Mouse (Mus musculus): Measurements from ENCODE around the gene Tnk2.
"Not testable (repeated sequence)": the region's sequence is repeated elsewhere in the genome, so short reads cannot be mapped to it uniquely, and the experiment has no call there.

The Tnk2 gene

DNA sequence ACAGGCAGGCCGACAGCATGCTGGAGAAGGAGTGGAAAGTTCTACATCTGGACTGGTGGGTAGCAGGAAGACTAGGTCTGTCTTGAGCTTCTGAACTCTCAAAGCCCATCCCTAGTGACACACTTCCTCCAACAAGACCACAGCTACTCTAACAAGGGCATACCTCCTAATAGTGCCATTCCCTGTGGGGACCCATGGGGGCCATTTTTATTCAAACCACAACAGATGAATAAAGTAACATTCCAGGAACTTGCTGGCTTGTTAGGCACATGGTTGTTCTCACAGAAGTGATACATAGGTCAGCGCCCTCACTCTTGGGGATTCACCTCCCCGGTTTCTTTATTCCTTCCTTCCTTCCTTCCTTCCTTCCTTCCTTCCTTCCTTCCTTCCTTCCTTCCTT lies 7.3 kb upstream of the Tnk2 start:
- DNase-seq (ENCODE audit: low read depth) = no peak

DNA sequence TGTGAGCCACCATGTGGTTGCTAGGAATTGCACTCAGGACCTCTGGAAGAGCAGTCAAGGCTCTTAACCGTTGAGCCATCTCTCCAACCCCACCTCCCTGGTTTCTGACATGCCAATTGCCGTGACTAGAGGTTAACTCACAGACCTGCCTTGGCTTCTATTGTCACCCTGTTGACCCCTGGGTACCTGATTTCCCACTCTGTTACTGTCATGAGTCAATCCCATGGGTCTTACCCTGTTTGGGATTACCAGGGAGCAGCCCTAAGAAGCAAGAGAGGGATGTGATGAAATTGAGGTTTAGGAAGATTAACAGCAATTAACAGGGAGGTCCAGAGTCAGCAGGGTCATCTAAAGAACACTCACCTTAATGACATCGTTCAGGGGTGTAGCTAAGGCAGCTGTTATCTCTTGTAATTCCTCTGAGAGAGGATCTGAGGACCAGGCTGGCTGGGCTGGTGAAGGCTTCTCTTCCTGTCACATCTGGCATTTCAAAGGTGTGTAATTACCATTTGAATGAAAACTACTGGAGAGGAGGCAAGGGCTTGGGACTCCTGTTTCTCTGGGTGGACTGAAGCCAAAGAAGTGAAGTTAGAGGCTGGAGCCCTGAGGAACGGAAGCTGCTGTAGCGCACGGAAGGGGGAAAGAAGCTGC lies 6.7 kb upstream of the Tnk2 start:
- no peak for DNase-seq (ENCODE audit: low read depth)

DNA sequence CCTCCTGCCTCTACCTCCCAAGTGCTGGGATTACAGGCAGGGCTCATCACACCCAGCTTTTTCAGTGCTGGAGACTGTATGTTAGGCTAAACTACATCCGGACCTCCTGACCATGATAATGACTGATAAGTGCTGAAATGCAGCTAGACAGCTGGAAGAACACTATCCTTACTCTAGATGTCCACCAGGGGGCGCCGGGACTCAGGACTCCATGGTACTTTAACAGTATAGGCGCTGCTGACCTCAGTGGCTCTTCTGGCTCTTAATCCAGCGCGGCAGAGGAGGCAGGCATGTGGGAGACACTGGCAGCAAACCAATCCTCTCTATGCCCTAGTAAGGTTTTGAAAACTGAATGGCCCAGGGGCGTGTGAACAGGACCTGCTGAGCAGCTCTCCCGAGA lies 5.2 kb upstream of the Tnk2 start:
- peak; percentile 94 for DNase-seq (ENCODE audit: low read depth)

DNA sequence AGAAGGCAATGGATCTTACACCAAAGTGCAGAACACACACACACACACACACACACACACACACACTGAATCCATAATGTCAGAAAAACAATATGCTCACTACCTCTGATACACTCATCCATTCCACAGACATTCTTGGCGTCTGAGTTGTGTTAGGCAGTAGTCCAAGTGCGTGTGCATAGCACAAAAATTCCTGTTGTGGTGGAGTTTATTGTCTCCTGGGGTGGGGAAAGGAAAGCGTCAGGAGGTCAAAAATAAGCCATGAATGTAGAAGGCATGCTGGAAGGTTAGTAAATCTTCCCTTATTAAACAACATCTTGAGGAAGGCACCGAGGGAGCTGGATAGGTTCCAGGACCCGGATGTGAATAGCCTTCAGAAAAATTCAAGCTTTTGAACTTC lies 3.6 kb upstream of the Tnk2 start:
- no peak for DNase-seq (ENCODE audit: low read depth)

DNA sequence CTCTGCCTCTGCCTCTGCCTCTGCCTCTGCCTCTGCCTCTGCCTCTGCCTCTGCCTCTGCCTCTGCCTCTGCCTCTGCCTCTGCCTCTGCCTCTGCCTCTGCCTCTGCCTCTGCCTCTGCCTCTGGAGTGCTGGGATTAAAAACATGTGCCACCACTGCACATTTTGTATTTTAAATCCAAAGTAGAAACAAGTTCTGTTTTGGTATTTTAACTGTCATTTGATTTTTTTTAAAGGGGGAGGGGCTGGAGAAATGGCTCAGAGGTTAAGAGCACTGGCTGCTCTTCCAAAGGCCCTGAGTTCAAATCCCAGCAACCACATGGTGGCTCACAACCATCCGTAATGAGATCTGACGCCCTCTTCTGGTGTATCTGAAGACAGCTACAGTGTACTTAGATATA lies 3.0 kb upstream of the Tnk2 start:
- not testable (repeated sequence) for DNase-seq (ENCODE audit: low read depth)

DNA sequence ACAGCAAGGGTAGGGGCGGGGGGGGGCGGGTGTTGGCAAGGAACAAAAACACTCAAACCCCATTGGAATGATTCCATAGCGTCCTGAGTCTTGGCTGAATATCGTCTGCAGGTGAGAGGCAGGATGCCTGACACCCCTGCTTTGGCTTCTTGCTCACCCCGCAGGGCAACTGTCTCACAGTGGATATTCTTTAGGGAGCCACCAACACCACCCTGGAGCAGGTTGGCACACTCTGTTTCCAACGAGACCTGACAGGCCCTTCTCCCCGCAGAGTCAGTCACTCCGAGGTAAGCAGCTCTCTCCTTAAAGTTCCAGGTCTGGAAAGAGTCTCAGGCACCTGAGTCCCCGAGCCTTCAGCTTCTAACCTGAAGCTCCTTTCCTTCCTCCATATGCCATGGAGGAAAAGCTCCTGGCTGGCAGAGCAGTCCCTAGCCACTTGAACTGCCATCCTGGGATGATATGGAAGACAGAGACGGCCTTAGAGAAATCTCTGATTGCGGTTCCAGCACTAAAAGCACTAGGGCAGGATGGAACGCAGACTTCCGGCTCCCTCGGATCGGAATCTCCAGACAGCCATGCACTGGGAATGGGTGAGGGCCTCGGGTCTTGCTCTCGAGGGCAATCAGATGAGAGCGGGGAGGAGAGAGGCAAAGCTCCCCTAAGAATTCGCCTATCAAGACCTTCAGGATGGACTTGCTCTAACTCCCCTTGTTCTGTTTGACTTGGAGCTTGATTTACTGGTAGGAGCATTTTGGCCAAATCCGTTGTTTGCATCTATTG lies 2.0 kb upstream of the Tnk2 start:
- DNase-seq (ENCODE audit: low read depth) = no peak

DNA sequence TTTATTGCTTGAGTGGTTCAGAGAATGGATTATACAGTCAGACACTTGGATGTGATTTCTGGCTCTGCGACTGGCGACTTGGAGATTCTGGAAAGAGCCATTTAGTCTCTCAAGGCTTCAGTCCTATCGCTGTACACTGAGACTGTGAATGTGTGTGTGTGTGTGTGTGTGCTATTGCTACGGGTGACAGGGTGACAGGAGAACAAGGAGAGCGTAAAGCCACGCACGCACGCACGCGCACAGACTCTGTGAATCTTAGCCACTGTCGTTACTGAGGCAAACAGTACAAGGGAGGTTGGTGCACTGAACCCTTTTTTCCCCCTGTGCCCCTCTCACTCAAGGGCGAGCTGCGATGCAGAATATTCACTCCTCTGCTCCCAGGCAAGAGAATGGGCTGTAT lies 1.4 kb upstream of the Tnk2 start:
- DNase-seq (ENCODE audit: low read depth) = no peak

DNA sequence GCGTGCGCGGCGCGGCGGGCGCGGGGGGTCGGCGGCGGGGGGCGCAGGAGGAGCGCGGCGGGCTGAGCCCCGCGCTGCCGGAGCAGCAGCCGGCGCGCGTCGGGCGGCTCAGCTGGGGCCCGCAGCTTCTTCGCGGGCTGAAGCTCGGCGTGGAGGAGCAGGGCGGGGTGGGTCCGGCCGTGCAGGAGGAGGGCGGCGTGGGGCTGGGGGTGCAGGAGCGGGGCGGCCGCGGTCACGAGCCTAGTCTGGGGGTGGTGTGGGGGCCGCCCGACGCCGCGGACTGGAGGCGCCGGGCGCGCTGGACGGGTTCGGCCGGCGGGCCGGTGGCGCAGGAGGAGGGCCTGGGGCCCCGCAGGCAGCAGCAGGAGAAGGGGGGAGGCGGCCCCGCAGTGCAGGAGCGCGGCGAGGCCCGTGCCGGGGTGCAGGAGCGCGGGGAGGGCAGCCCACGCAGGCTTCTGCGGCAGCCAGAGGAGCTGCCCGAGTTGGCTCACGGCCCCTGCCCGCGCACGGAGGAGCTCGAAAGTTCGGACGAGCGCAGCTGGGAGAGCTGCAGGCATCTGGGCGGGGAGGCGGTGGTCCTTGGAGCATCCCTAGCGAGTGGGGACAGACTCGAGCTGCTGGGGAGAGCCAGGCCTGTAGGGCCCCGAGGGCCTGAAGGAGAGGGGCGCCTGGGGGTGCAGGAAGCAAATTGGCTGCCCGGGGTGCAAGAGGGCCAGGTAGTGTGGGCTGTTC lies 561 bp downstream of the Tnk2 start:
- peak; percentile 60 for DNase-seq (ENCODE audit: low read depth)

DNA sequence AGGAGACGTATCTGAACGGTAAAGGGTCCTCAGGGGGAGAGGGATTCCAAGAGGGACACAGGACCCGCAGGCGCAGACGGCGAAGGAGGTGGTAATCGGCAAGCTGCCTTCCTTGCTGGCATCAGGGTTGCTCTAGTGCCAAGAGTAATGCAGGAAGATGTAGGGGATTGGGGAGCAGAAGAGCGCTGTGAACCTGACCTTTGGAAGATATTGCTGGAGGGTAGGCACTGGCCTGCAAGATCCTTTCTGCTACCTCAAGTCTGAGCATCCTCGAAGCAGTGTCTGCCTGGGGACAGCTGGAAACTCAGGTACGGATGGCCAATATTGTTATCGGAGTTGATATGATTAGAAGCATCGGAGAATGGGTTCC lies 1.1 kb downstream of the Tnk2 start:
- no peak for DNase-seq (ENCODE audit: low read depth)

DNA sequence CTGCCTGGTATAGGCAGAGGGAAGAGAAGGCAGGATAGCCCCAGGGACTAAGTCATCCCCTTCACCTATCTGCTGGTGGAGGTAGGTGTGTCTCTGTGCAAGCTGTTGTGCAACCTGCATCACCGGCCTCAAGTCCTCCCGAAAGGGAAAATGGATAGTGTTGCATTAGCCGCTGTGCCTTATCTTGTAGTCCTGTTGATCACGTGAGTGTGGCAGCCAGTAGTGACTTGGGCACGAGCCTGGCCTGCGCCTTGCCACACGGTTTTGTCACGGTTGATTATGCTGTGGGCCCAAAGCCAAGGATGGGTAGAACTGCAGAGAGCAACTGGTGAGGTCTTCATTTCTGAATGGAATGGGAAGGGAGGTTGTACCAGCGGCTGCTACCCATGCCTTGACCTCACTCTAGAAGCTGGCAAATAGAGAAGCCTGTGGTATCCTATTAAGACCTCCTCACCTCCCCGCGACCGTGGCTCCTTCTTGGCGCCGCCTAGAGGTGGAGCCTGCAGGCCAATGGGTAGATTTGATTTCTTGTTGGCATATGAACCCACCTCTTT lies 1.8 kb downstream of the Tnk2 start:
- DNase-seq (ENCODE audit: low read depth) = peak; percentile 83

DNA sequence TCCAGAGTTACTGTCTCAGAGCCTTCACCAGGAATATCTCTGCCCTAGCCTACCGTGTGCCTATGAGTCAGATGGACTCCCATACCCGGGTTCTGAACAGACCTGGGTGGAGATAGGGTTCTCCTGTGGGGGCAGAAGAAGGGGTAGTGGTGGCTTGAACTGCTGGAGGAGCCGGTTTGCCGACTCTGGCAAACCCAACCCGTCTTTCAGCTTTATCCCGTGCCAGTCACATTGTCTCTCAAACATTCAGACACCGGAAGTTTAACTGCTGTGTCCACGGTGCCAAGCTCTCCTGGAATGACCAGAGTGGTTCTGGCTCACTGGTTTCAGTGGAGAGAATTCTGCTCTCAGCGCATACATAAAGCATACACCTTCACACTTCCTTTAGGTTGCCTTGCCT lies 2.3 kb downstream of the Tnk2 start:
- no peak for DNase-seq (ENCODE audit: low read depth)

DNA sequence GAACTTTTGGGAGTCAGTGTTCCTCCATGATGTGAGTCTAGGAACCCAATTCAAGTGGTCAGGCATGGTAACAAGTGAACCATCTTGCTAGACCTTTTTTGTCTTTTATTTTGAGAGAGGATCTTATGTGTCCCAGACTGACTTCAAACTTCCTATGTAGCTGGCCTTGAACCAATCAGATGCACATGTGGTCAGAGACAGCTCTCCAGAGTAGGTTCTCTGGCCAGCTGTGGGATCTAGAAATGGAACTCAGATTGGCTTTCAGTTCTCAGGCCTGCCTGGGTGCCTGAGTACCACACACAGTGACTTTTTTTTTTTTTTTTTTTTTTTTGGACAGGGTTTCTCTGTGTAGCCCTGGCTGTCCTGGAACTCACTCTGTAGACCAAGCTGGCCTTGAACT lies 4.0 kb downstream of the Tnk2 start:
- DNase-seq (ENCODE audit: low read depth) = no peak

DNA sequence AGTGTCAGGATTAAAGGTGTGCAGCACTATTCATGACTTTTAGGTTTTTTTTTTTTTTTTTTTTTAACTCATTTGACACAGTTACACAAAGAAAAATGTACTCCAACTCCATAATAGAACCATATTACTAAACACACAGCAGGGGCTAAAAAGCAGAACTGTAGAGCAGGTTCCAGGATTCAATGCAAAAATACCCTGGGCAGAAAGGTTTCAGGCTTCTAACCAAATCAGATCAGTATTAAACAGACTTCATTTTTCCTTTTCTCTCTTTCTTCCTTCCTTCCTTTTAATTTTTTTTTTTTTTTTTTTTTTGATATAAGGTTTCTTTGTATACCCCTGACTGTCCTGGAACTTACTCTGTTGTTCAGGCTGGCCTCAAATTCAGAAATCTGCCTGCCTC lies 6.8 kb downstream of the Tnk2 start:
- DNase-seq (ENCODE audit: low read depth) = no peak

DNA sequence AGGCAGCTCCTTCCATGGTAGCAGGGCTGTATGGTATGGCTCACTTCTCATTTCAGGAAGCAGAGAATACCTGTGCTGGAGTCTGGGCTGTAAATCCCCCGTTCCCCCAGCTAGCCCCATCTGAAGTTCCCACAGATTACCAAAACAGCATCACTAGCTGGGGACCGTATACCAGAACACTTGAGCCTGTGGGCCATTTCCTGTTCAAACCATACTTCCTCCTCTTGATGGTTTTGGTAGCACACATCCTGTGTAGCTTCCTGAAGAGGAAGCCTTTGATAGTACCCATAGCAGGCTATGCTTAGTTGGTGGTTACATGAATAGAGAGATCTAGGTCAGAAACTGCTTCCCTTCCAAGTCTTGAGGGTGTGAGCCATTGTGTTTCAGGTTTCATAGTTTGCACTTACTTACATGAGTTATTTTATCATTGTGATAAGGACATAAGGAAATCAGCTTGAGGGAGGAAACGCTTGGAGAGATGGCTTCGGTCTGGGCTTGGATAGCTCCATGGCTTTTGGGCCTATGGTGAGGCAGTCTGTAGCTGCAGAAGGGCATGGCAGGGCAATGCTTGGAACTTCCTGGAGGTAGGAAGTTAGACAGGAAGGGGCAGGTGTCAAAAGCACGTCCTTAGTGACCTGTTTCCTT lies 7.4 kb downstream of the Tnk2 start:
- DNase-seq (ENCODE audit: low read depth) = peak; percentile 91

DNA sequence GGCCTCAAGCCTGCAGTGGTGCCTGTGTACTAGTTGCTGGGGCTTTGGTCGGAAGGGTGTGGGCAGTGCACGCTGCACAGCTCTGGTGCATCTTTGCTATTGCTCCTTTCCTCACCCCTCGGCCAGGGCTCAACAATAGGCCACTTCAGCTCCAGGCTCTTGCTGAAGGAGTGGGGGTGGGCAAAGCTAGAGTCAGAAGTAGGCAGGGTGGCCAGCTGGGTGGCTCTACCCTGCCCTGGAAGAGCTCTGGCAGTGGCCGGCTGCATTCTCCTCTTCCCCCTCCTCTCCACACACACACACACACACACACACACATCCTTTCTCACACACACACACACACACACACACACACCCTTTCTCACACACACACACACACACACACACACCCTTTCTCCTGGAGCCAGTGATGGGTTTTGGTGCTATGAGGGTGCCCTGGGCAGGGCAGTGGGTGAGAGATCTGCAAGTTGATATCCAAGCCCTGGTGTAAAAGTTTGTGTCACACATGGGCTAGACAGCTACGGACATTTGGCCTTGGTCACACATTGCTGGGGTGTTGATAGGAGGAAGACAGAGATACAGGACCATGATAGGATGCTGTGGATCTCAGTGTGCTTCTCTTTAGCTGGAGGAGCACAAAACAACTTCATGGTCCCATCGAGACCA lies 10.5 kb downstream of the Tnk2 start:
- DNase-seq (ENCODE audit: low read depth) = no peak

DNA sequence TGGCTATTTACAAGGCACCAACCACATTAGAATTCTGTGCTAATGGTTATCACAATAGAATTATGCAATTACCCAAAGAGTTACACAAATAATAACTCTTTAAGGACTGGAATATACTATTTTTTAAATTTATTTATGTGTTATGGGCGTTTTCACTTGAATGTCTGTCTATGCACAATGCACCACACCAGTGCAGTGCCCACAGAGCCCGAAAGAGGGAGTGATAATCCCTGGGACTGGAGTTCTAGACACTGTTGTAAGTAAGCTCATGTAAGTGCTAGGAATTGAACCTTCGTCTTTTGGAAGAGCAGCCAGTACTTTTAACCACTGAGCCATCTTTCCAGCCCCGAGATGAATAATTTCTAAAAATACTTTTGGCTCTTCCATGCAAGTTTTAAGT lies 11.9 kb downstream of the Tnk2 start:
- DNase-seq (ENCODE audit: low read depth) = no peak

DNA sequence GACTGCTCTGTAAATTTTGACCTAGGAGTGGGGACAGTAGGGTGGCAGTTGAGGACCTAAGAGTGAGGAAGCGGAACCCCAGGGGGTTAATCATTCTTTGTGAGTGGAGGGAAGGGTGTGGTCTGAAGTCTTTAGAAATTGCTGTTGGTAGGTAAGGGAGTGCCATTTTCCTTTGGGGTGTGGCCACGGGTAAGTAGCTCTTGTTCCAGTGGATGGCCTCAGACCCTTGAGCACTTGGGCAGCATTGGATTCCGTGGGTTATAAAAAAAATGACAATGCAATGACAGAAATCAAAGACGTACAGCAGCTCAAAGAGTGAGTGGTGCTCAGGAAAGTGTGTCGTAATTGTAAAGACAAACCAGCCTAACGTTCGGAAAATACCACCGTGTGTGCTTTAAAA lies 12.6 kb downstream of the Tnk2 start:
- no peak for DNase-seq (ENCODE audit: low read depth)

DNA sequence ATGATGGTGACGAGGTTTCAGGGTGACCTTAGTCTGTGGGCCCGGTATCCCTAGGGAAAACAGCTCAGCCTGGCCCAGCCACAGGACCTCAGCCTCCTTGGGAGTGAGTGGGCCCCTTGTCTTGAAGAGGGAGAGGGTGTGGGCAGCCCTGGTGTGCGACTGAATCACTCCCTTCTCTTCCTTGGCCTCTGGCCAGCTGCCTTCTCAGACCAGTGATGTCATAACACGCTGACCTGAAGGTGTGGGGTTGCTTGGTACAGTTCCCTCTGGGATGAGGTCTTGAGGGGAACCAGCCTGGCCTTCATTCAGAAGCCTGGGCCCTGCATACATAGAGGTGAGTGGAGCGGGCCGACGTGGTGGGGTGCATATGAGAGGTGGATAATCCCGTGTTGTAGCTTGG lies 13.1 kb downstream of the Tnk2 start:
- no peak for DNase-seq (ENCODE audit: low read depth)

DNA sequence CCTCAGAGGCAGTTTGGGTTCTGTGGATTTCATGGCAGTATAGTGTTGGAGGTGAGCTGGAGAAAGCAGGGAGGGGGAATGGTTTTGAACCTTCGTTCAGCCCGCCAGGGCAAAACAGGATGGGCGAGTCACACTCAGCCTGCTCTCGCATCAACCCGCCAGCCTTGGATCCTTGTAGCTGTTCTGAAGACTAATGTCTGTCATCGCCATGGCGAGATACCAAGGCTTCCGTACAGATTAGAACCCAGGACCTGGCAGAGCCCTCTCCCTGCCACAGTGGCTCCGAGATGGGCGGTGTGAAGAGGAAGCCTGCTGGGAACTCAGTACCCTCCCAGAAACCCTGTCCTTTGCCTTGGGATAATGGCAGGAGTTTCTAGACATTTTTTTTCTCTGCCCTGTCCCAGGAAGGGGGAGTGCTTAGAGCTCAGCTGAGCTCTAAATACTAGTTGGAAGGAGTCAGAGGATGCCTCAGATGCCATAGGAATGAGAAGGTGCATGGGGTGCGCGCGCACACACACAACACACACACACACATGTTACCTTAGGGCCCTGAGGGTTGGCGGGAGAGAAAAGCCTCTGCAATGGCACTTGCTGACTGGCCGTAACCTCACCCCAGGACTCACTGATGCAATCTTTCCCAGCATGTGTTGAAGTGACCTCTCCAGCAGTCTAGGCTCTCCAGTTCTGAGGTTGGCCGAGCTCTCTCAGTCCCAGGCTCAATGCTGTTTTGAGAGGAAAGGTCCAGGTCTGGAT lies 14.0 kb downstream of the Tnk2 start:
- no peak for DNase-seq (ENCODE audit: low read depth)

DNA sequence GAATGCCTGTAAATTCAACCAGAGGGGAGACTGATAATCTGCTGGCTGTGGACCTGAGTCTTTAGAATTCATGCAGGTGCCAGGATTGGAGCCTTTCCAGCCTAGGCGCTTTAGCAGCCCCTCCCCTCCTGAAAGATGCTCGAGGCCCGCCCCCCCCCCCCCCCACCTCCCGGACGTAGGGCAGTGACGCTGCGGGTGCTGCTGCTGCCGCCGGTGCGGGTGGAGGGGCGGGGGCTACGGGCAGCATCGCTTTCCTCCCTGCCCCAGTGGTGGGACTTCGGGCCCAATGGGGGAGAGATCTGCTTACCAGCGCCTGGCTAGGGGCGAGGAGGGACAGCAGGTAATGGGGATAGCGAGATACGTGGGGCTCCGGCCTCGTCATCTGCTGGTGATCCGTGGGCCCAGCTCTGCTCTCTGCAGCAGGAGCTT lies 15.1 kb downstream of the Tnk2 start:
- peak; percentile 71 for DNase-seq (ENCODE audit: low read depth)

DNA sequence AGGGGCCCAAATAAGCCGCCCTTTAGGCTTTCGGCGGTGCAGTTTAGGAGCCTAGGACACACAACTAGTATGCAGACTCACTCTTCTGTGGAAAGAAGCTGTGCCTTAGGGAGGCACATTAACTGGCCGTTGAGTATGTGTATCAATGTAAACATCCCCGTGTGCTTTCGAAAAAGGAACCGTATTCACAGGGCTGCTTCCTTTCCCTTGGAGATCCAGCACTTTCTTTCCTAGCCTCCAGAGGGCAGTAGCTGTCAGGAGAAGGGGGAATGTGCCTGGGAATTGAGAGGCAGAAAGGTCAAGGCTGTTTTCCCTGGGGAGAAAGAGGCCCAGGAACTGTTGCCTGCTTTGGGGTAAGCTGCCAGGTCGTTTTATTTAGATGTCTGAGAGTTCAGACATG lies 15.7 kb downstream of the Tnk2 start:
- no peak for DNase-seq (ENCODE audit: low read depth)

All from induced T-regulatory cell, adult 2 months (primary cell).